Mouse (Mus musculus) left cerebral cortex, adult 8-10 months (tissue): ENCODE measurements around the gene Pou4f1. TPM values are rescaled to one million over a fixed set of nuclear protein-coding genes. Genes with fewer than 3 reads are reported as not detected.

Experiments used
- DNase-seq, 2 experiments: peaks; one replicate each; pipeline ENCODE4 v3.0.0; 2022; ENCODE audit warnings: low spot score in 2 of 2
- total RNA-seq, 4 experiments: library from RNA; stranded (reverse); gene quantifications; 2 replicates each; pipeline ENCODE4 v1.2.4; 2022

Gene Pou4f1
- total RNA-seq, 4 experiments from 2014 or later: 0.07 to 0.36 (median 0.13) TPM

DNA sequence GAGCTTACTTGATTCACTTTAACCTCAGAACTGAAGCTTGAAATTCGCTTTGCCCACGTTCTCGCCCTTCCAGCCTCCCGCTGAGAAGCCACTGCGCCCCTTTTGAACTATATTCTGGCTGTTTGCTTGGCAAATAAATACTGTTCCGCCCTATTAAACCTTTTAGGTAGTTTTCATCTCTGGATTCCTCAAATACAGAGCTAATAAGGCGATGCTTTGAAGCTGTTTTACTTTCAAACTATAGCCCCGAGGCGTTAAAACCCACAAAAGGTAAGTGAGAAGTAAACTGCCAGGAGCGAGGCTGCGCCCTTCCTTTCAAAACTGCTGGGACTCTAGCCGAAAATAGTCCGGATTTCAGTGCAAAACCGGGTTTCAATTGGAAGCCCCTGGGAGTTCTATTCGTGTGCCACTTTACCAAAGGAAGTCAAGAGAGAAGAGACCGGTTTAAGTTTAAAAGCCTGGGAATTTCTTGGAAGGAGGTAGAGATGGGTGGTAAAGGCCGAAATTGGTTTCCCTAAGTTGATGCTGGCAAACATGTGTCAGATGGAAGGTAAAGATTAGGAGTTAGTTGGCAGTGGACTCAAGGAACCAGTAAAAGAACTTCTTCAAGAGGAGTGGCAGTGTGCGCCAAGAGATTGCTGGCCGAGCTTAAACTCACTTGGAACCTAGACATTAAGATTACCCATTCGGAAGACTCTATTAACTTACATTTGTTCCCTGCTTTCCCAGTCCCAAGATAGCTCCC is 9.7 kb downstream of the Pou4f1 start:
- DNase-seq: no peak

DNA sequence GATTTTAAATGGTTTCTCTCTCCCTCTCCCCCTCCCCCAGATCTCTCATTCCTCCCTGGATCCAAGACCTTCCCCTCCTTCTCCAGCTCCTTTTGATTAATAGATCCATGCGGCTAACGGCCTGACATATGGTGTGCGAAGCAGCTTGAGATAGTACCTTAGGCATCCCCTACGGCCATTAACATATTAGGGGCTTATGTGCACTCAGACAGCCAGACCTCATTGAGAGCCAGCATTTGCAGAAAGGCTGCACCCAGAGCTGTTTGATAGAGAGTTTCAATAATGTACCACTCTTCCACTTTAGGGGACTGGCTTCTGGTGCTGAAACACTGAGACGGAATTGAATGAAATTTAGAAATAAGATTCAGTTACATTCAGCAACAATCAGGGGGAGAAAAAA is 10.8 kb downstream of the Pou4f1 start:
- no peak for DNase-seq

DNA sequence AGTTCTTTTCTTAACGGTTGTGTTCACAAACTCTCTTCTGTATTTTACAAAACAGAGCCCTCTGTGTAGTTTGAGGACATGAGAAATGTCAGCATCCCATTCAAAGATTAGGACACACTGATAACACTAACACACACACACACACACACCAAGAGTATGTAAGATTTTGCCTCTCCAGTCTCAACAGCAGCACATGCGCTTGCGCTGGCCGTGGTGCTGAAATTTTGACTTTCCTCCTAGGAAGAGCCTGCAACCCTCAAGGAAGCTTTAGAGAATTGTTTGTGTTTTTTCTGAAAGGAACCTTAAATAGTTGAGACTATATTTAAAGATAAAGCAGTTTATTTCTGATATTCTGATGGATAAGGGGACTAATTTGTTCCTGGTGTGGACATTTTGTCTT is 14.0 kb downstream of the Pou4f1 start:
- DNase-seq: no peak

DNA sequence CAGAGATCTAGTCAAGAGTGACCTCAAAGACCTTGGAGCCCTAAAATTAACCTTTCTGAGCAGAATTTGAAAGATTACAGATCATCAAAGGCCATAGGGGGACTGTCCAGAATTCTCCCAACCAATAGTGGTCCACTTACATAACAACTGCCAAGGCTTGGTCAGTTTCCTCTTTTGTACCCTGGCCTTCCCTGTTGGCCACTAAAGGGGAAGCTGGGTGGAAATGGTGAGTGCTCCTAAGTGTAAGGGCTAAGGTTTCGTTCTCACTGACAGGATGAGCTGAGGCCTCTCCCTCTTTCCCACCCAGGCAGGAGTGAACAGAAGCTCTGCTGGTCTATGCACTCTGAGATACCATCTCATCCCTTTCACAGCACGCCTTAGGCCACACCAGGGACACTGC is 33.5 kb downstream of the Pou4f1 start:
- DNase-seq: no peak

DNA sequence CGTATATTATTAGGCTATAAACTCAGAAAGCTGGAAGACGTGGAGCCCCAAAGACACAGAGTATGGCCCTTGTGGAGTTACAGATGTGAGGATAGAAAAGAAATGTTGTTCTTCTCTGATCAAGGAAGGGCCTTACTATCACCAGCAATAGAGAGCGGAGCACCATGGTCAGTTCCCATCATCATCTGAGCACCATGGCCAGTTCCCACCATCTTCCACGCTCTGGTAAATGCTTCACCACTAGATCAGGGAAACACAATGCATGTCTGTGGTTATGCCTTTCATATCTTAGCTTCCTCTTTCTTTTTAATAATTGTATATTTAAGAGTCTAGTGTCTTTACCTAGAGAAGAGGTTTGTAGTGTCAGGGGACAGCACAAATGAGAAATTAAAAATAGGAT is 37.0 kb downstream of the Pou4f1 start:
- no peak for DNase-seq

DNA sequence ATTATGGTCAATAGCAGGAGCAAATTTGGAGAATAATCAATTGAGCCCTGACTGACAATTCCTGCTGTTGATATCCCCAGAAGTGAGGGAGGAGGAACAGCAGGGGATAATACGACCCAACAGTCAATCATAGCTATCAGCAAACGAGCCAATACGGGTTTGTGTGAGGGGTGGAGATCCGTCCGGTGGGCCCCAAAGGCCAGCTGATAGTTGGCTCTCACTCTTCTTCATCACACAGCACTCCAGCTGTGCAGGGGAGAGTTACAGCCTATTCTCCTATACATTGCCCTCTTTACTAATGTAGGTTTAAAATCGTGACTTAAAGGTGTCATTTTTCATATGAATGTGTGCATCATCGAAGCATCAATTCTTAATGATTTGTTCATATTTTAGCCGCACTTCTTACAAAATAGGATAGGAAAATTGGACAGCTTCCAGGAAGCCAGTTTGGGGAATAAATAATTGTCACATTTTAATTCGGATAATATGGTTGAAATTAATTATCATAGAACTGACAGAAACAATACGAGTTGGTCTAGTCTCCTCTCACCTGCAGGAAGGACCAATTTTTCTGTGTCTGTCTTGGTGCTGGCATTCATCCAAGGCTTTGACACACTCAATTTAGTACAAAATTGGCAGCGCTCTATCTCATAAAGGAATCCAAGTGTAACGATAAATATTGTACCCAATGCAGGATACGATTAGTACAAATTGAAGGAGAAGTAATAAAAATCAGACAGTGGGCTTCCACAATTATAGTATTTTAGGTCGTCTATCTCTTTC is 43.9 kb downstream of the Pou4f1 start:
- DNase-seq: no peak

Other genes with a start within 250 kb of the Pou4f1 start
- gene Rnf219, start 54.6 kb upstream of the Pou4f1 start, total RNA-seq: 10 to 100 TPM; 14.8 to 20.9 (median 18.5) TPM